Mouse (Mus musculus): ENCODE measurements around the gene Ldb2. TPM values are rescaled to one million over a fixed set of nuclear protein-coding genes. Genes with fewer than 3 reads are reported as not detected.

Gene Ldb2
- polyA plus RNA-seq (2014; fragmentation: Illumina TruSeq; extraction: RNeasy Lipid Tissue Mini Kit (QIAGEN cat#74804); ENCODE audit: low read depth, low replicate concordance), result 1.8 TPM

DNA sequence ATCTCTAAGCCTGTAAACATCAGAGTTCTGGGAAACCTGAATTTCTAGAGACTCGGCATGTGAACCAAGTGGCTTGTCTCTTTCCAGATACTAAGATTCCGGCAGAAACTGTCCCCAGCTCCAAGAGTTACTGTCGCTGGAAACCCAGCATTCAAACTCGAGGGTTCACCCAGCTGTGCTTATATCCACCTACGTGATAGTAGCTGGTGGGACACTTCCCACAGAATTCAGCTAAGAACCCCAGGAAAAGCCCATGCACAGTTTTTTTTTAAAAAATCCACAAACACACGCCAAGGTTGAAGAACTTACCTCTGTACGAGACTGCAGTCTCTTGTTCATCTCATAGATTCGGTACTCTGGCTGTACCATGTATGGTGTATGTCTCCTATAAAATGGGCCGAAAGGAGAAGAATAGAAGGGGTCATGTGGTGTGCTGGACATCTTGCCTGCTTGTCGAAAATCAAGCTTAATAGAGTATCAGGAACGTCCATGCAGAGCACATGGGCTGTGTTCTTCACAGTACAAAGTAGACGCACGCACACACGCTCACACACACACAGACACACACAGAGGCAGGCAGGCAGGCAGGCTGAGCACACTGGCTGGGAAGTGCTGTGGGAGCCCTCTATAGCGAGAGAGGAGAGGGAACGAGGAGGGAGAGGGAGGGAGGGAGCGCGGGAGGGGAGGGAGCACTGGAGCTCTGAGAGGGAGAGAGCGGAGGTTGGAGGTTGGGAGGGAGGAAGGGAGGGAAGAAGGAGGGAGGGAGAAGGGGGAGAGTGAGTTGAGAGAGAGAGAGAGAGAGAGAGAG is at the start of gene Ldb2:
Gene Ldb2 (minus strand): TSS at position 628 of the 808 bp plus-strand sequence.

Measured in testis, adult 10 weeks (tissue).